Mouse (Mus musculus) neural tube, embryonic 14.5 days (tissue): ENCODE measurements around the gene Cd320. TPM values are rescaled to one million over a fixed set of nuclear protein-coding genes. Genes with fewer than 3 reads are reported as not detected.

Experiments
- microRNA-seq: library from miRNA; unstranded; fragments of <30 nt; microRNA quantifications from one replicate; pipeline ENCODE4, GENCODE M21; 2016
- polyA plus RNA-seq: library from polyadenylated mRNA; unstranded; fragments of >200 nt; fragmentation: Nextera tagmentation; extraction: Ambion mirVana; gene quantifications from 2 replicates; pipeline ENCODE4 v1.2.1, GENCODE M21; 2014

The Cd320 gene
- polyA plus RNA-seq, 1 experiment from 2014 or later = 52.1 TPM

Small RNAs within 50 kb of the gene (microRNA-seq; reads per million reads assigned to microRNA genes)
- not detected for gene Gm27740

Other genes with a start within 250 kb of the Cd320 start
- 91.1 and 111 TPM in 2 replicates for gene Zfp414, start 214.0 kb upstream of the Cd320 start, polyA plus RNA-seq
- gene Pram1, start 205.0 kb upstream of the Cd320 start, polyA plus RNA-seq = 0.68 and 0.71 TPM in 2 replicates
- 172 and 220 TPM in 2 replicates for gene Hnrnpm, start 156.2 kb upstream of the Cd320 start, polyA plus RNA-seq
- 69.1 and 73.5 TPM in 2 replicates for gene March2, start 124.4 kb upstream of the Cd320 start, polyA plus RNA-seq
- 449 and 532 TPM in 2 replicates for gene Rab11b, start 82.6 kb upstream of the Cd320 start, polyA plus RNA-seq
- gene Angptl4, start 61.3 kb upstream of the Cd320 start, polyA plus RNA-seq = 9.7 and 20.6 TPM in 2 replicates
- gene Kank3, start 32.6 kb upstream of the Cd320 start, polyA plus RNA-seq = 40.1 and 42.1 TPM in 2 replicates
- 550 and 584 TPM in 2 replicates for gene Rps28, start 18.5 kb upstream of the Cd320 start, polyA plus RNA-seq
- gene Ndufa7, start 18.5 kb upstream of the Cd320 start, polyA plus RNA-seq = 529 and 591 TPM in 2 replicates
- gene Gm7029, start 30.7 kb downstream of the Cd320 start, polyA plus RNA-seq = not detected in 2 replicates
- gene Kifc1, start 47.6 kb downstream of the Cd320 start, polyA plus RNA-seq = 1.1 and 1.6 TPM in 2 replicates
- gene Platr17, start 62.0 kb downstream of the Cd320 start, polyA plus RNA-seq = 0.70 and 0.79 TPM in 2 replicates
- gene Daxx, start 66.3 kb downstream of the Cd320 start, polyA plus RNA-seq = 46.0 and 54.1 TPM in 2 replicates
- 35.7 and 36.2 TPM in 2 replicates for gene Tapbp, start 72.8 kb downstream of the Cd320 start, polyA plus RNA-seq
- gene Zbtb22, start 72.8 kb downstream of the Cd320 start, polyA plus RNA-seq = 6.5 and 8.9 TPM in 2 replicates
- gene Rgl2, start 86.5 kb downstream of the Cd320 start, polyA plus RNA-seq = 48.8 and 51.3 TPM in 2 replicates
- gene Pfdn6, start 97.3 kb downstream of the Cd320 start, polyA plus RNA-seq = 168 TPM in 2 replicates
- 18.9 TPM in 2 replicates for gene Wdr46, start 97.6 kb downstream of the Cd320 start, polyA plus RNA-seq
- 6.2 and 8.9 TPM in 2 replicates for gene B3galt4, start 108.4 kb downstream of the Cd320 start, polyA plus RNA-seq
- gene Vps52, start 112.7 kb downstream of the Cd320 start, polyA plus RNA-seq = 57.9 and 59.9 TPM in 2 replicates
- 825 and 874 TPM in 2 replicates for gene Rps18, start 112.9 kb downstream of the Cd320 start, polyA plus RNA-seq
- gene H2-K1, start 157.3 kb downstream of the Cd320 start, polyA plus RNA-seq = 8.6 and 10.9 TPM in 2 replicates
- gene Ring1, start 181.6 kb downstream of the Cd320 start, polyA plus RNA-seq = 5.6 and 7.3 TPM in 2 replicates
- 70.1 and 72.1 TPM in 2 replicates for gene H2-Ke6, start 185.0 kb downstream of the Cd320 start, polyA plus RNA-seq
- 77.9 and 90.8 TPM in 2 replicates for gene Slc39a7, start 188.6 kb downstream of the Cd320 start, polyA plus RNA-seq
- 29.1 and 30.8 TPM in 2 replicates for gene Rxrb, start 188.7 kb downstream of the Cd320 start, polyA plus RNA-seq
- 3.6 and 4.5 TPM in 2 replicates for gene Col11a2, start 196.3 kb downstream of the Cd320 start, polyA plus RNA-seq
- gene H2-Oa, start 249.2 kb downstream of the Cd320 start, polyA plus RNA-seq = not detected in 2 replicates